Mouse (Mus musculus) hematopoietic stem cell, adult 5-6 weeks (primary cell): ENCODE data around the gene Necab2. TPM values are rescaled to one million over a fixed set of nuclear protein-coding genes. Genes with fewer than 3 reads are reported as not detected.

ENCODE experiments used
- ATAC-seq, 2 experiments: fragments of 125-278 bp in 1 of 2; replicated peaks in 1 of 2; 2 replicates each; pipeline ENCODE4 v1.8.0; 2016 to 2017; ENCODE audit warnings: inconsistent platforms in 2 of 2, mild to moderate bottlenecking in 2 of 2, moderate number of reproducible peaks in 2 of 2, low read depth in 1 of 2, moderate TSS enrichment in 1 of 2; ENCODE audit not compliant: low FRiP score in 2 of 2, poor library complexity in 2 of 2, severe bottlenecking in 2 of 2, insufficient read depth in 1 of 2, low TSS enrichment in 1 of 2
- total RNA-seq: library from RNA; stranded (forward); fragments of 172-1452, 232-1000 nt; gene quantifications from 2 replicates; pipeline ENCODE4 v1.2.3, GENCODE M21; 2017

Gene Necab2
- total RNA-seq, 1 experiment from 2014 or later, result not detected

DNA sequence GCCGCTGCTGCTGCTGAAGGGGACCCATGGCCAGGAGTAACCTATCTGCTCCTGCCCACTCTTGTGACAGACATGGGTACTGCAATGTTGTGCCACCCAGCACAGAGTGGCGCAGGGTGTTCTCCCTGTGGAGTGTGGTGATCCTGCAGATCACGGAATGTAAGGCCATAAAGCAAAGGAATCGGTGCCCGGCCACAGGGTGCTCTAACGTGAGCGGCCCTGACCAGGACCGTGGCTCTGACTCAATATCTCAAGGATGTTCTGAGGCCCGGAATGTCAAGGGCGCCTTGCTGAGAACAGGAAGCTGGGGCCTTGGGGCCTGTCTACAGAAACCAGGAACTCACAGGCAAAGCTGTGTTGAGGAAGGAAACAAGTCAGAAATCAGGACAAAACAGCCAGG lies 21.0 kb upstream of the Necab2 start:
- ATAC-seq, result peak; percentile 9 to 19; a peak in 1 of 4 replicates

- ATAC-seq, result no peak
These were observed 20.3 kb upstream of the Necab2 start for GRCm38 (mm10) chr8:119426069-119426735.

GRCm38 (mm10) chr8:119427634-119428349 lies 18.7 kb upstream of the Necab2 start:
- no peak for ATAC-seq

- ATAC-seq, result no peak
These were observed 18.2 kb upstream of the Necab2 start for GRCm38 (mm10) chr8:119428350-119428740.

DNA sequence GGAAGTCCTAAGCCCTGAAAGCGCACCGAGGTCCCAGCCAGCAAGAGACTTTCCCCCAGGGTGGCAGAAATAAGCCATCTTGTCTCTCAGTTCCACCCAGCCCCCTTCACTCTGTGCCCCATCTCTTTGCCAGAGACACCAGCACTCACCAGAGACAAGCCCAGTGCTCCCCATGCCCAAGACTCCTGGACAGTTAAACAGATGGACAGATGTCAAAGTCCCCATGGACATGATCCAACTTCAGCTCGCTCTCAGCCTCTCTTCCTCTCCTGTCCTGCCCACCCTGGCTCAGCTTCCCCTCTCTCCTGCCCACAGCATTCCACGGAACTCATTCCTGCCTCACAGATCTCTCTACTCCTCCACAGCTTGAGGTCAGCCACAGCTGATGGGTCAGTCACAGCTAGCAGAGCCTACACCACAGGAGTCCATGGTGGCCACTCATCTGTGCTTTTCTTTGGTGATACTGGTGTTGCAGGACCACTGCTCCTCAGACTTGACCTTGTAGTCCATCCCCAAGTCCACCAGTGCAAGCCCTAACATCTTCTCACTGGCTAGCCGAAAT lies 17.7 kb upstream of the Necab2 start:
- no peak for ATAC-seq

DNA sequence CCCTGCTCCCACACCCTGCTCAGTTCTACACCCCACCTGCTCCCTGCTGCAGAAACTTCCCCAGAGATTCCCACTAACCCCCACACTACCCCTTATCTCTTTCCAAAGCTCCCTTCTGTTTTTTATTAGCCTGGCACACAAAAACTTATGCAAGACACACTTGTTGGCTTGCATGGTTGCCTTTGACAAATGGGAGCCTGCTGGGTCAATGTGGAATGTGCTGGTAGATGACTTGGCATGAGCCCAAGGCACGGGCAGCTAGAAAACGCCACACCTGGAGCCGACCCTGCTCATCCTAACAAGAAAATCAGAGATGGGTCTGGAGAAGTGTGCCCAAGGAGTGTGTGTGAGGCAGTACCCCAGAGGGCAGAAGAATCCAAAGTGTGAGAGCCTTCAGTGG lies 17.0 kb upstream of the Necab2 start:
- no peak for ATAC-seq

- ATAC-seq, result no peak
These were observed 16.3 kb upstream of the Necab2 start for GRCm38 (mm10) chr8:119430250-119430649.

- no peak for ATAC-seq
These were observed 15.8 kb upstream of the Necab2 start for GRCm38 (mm10) chr8:119430690-119431089.

DNA sequence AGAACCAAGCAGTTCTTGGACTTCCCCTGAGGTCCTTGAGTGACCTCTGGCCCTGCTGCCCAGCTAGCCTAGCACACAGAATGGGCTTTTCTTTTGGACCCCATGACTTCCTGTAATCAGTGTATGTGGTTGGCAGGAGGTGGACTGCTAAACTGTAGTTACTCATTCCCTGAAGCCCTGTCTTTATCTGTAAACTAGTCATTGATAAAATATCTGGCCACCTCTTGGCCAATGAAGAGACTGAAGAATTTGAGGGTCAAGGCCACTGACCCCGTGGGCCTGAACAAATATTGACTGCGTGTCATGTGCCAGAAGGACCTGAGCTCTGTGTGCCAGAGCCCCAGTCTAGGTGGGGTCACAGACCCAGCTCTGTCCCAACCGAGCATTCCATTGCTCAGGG lies 14.1 kb upstream of the Necab2 start:
- ATAC-seq, result no peak

- ATAC-seq, result no peak
These were observed 12.8 kb upstream of the Necab2 start, which contains the start of gene Osgin1 for GRCm38 (mm10) chr8:119433582-119434174. Gene Osgin1 (plus strand): TSS chr8:119434124.

- no peak for ATAC-seq
These were observed 11.9 kb upstream of the Necab2 start for GRCm38 (mm10) chr8:119434569-119434968.

DNA sequence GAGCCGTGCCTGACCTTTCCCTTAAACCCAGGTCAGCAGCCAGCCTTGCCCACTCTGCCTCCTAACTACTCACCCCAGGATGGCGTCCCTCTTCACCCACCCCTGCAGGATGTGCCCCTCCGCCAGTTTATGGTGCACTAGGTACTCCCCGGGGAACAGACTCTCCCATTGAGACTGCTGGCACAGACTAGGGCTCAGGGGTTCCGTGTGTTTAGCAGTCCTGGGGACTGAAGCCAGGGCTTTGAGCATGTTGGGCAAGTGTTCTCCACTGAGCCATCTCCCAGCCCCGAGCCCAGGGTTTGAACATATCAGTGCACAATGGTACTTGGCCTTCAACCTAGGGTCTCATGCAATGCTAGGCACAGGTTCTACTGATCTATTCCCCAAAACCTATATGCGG lies 11.0 kb upstream of the Necab2 start:
- ATAC-seq, result no peak

DNA sequence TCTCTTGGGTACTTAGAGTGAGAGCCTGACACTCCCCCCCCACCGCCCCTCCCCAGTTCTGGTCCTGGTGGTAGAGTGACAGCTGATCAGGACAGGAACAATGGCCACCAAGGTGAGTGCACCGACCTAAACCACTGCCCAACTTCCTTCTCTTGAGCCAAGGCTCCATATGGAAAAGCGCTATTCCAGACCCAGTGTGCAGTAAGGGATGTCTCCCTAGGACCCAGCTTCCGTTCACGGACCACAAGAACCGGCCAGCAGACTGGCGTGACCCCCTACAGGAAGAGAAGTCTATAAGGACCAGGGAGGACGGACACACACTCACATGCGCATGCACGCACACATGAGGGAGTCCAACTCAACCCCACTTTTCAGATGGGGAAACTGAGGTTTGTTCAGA lies 10.2 kb upstream of the Necab2 start:
- no peak for ATAC-seq

DNA sequence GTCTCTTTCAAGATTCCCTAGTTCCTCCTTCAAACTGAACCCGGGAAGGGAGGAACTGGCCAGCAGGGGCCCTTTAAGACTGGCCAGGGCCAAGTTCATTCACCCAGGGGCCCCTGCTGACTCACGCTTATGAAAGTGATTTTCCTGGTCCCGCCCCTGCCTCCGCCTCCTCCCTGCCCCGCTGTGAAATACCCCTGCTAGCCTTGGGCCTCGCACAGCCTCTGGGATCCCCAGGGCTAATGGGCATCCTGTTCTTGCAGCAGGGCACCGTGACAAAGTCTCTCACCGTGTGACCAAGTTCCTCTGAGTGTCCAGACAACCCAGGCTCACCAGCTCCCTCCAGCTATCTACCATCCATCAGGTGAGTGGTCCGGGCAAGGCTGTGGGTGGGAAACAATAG lies 9.6 kb upstream of the Necab2 start:
- peak; percentile 80 to 81 for ATAC-seq

DNA sequence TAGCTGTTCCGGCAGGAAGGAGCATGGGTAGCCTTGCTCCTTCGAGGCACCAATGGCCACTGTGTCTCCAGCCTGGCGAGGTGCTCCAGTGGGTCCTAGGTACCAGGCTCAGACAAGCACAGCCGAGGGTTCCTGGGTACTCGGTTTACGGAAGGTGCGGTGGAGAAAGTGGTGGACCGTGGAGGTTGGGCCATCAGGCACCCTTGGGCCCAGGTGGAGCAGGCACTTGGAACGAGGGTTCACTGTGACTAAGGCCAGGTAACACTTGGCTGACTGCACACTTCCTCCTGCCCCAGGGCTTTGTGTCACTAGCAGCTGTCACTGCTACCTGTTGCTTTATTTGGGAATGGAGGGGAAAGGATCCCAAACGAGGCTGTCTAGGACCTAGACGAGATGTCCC lies 9.0 kb upstream of the Necab2 start:
- ATAC-seq, result peak in 1 of 2 experiments; percentile 7; a peak in 1 of 4 replicates

DNA sequence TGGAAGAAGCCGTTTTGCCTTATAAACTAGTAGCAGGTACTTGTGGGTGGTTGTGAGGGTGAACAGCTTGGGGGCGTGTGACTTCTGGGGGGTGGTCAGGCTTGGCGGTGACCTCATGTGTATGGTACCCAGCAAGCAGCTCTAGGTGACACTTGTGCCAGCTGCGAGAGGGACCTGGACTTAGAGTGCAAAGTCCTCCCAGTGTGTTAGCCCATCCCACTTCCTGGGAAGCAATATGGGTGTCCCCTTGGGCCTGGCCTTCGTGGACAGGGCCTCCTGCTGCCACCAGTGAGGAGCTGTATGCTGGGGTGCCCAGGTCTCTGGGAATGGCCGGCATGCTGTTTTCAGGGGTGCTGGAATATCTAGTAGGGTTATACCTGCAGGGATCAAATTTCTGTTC lies 7.6 kb upstream of the Necab2 start:
- ATAC-seq, result no peak

DNA sequence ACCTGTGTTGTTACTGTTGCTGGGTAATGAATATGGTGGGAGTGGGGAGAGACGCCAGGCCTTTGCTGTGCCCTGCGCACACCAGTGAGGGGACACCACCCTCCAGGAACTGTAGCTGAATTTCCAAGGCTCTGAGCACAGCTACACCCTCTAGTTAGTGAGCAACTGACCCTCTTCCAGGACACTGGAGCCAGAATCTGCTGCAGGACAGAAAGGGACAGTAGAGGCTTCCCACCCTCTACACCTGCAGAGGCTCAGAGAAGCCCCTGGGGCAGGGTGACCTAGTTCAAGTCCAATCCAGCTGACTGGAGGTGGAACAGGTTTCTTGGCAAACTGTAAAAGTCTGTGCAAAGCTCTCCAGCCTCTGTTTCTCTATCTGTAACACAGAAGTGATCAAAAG lies 7.1 kb upstream of the Necab2 start:
- ATAC-seq, result no peak

GRCm38 (mm10) chr8:119439893-119440249 lies 6.6 kb upstream of the Necab2 start:
- ATAC-seq, result no peak
